Mouse (Mus musculus): Measurements from ENCODE around the gene Dusp3.

GRCm38 (mm10) chr11:102036336-102036735, 49.5 kb upstream of the Dusp3 start:
- TF ChIP-seq POLR2A (IDR thresholded peaks at IDR 0.05; ENCODE audit: extremely low read depth, insufficient read depth, low read length) = no peak
- TF ChIP-seq CTCF (IDR thresholded peaks at IDR 0.05; ENCODE audit: low read depth, low read length) = no peak

All from liver, adult 2 months (tissue).